9 mouse cellular contexts compared by ENCODE assay signal in genomic region chr13:6636976-6637375, GRCm38 (mm10). TPM values are rescaled to one million over a fixed set of nuclear protein-coding genes. Genes with fewer than 3 reads are reported as not detected.
DNase-seq lines count a peak whose midpoint lies in the region; ATAC-seq lines count a peak whose summit lies in the region.
"Had no signal": no experiment of that assay in that cellular context is flagged by ENCODE, and none has a peak within 500 bp of the region (broad histone marks: within the 10 kb centered on the region; RNA-seq: fewer than 3 reads in every experiment).

No protein-coding gene starts in this region.

- H3K27ac ChIP-seq in forebrain, embryonic 14.5 days (ENCODE audit: low read depth, low read length) = no peak overlapping the region
- no peak overlapping the region for H3K27ac ChIP-seq in forebrain, embryonic 11.5 days (ENCODE audit: low read depth, low read length)
- no peak overlapping the region for H3K27ac ChIP-seq in kidney, embryonic 14.5 days (ENCODE audit: low read depth, low read length)
- H3K27ac ChIP-seq in intestine, embryonic 16.5 days (ENCODE audit: low read length) = peak overlapping the region; percentile 91
- H3K27ac ChIP-seq in stomach, embryonic 16.5 days (ENCODE audit: low read length) = peak overlapping the region; percentile 27; the same call in 1 of the 2 replicates
- H3K27ac ChIP-seq: midbrain, embryonic 13.5 days had no signal

- 74% methylated on average over 4 of the region's 4 CpGs for WGBS in forebrain, embryonic 14.5 days
- WGBS in forebrain, embryonic 11.5 days = 93% methylated on average over 4 of the region's 4 CpGs
- 76% methylated on average over 4 of the region's 4 CpGs for WGBS in kidney, embryonic 14.5 days
- WGBS in intestine, embryonic 16.5 days = 71% methylated on average over 4 of the region's 4 CpGs
- 77% methylated on average over 4 of the region's 4 CpGs for WGBS in stomach, embryonic 16.5 days

- DNase-seq in forebrain, embryonic 14.5 days (ENCODE audit: low spot score) = no peak
- no peak for DNase-seq in forebrain, embryonic 11.5 days (ENCODE audit: low spot score)
- no peak for DNase-seq in kidney, postnatal 4 days
- no peak for DNase-seq in urinary bladder, postnatal 36 days (ENCODE audit: low spot score in 2 of 2)

- H3K4me2 ChIP-seq in forebrain, embryonic 14.5 days (ENCODE audit: low read length) = no peak overlapping the region
- H3K4me2 ChIP-seq in forebrain, embryonic 11.5 days (ENCODE audit: low read depth, low read length, severe bottlenecking) = no peak overlapping the region
- H3K4me2 ChIP-seq in kidney, embryonic 14.5 days (replicated peaks; ENCODE audit: low read depth, low read length) = no peak overlapping the region
- H3K4me2 ChIP-seq in intestine, embryonic 16.5 days (ENCODE audit: low read depth, low read length) = peak overlapping the region; percentile 1; the same call in 1 of the 2 replicates
- H3K4me2 ChIP-seq in stomach, embryonic 16.5 days (ENCODE audit: low read depth, low read length) = no peak overlapping the region
- H3K4me2 ChIP-seq: midbrain, embryonic 13.5 days had no signal

- no peak overlapping the region for H3K4me3 ChIP-seq in forebrain, embryonic 14.5 days (ENCODE audit: low read depth, low read length)
- no peak overlapping the region for H3K4me3 ChIP-seq in forebrain, embryonic 11.5 days (ENCODE audit: low read depth, low read length)
- no peak overlapping the region for H3K4me3 ChIP-seq in kidney, embryonic 14.5 days (ENCODE audit: low read length)
- no peak overlapping the region for H3K4me3 ChIP-seq in intestine, embryonic 16.5 days (ENCODE audit: low read length)
- H3K4me3 ChIP-seq in stomach, embryonic 16.5 days (replicated peaks; ENCODE audit: low read length) = no peak overlapping the region
- H3K4me3 ChIP-seq: midbrain, embryonic 13.5 days had no signal

- H3K9ac ChIP-seq in forebrain, embryonic 14.5 days (ENCODE audit: low read length) = no peak overlapping the region
- no peak overlapping the region for H3K9ac ChIP-seq in forebrain, embryonic 11.5 days (ENCODE audit: low read length)
- H3K9ac ChIP-seq in kidney, embryonic 14.5 days (ENCODE audit: low read depth, low read length) = no peak overlapping the region
- H3K9ac ChIP-seq in intestine, embryonic 16.5 days (ENCODE audit: low read depth, low read length) = no peak overlapping the region
- H3K9ac ChIP-seq in stomach, embryonic 16.5 days (ENCODE audit: low read length) = no peak overlapping the region
- H3K9ac ChIP-seq: midbrain, embryonic 13.5 days had no signal

- H3K9me3 ChIP-seq in forebrain, embryonic 14.5 days (replicated peaks; ENCODE audit: control insufficient read depth, low read length) = no peaks in the 10 kb centered on the region
- H3K9me3 ChIP-seq in forebrain, embryonic 11.5 days (ENCODE audit: control insufficient read depth, low read length) = no peaks in the 10 kb centered on the region
- H3K9me3 ChIP-seq in kidney, embryonic 14.5 days (ENCODE audit: control insufficient read depth, low read length) = no peaks in the 10 kb centered on the region
- no peaks in the 10 kb centered on the region for H3K9me3 ChIP-seq in intestine, embryonic 16.5 days (ENCODE audit: control insufficient read depth, low read length)
- H3K9me3 ChIP-seq in stomach, embryonic 16.5 days (replicated peaks; ENCODE audit: control insufficient read depth, low read length) = no peaks in the 10 kb centered on the region
- H3K9me3 ChIP-seq: midbrain, embryonic 13.5 days had no signal

- ATAC-seq in forebrain, embryonic 14.5 days = peak; percentile 13; the same call in 1 of the 2 replicates
- ATAC-seq in forebrain, embryonic 11.5 days (replicated peaks; ENCODE audit: low FRiP score) = no peak
- peak; percentile 43; the same call in 1 of the 2 replicates for ATAC-seq in kidney, embryonic 14.5 days (ENCODE audit: low FRiP score, low TSS enrichment)
- peak; percentile 24 for ATAC-seq in intestine, embryonic 16.5 days
- ATAC-seq in stomach, embryonic 16.5 days (ENCODE audit: insufficient read depth, low FRiP score) = no peak
- no peak for ATAC-seq in erythroid progenitor cell, adult 5-6 weeks (replicated peaks; ENCODE audit: low FRiP score, poor library complexity, severe bottlenecking)
- ATAC-seq: midbrain, embryonic 13.5 days had no signal

- no peaks in the 10 kb centered on the region for H3K36me3 ChIP-seq in forebrain, embryonic 14.5 days (ENCODE audit: control insufficient read depth, insufficient read depth, low read length)
- H3K36me3 ChIP-seq in forebrain, embryonic 11.5 days (ENCODE audit: control insufficient read depth, insufficient read depth, low read length) = no peaks in the 10 kb centered on the region
- H3K36me3 ChIP-seq in kidney, embryonic 14.5 days (ENCODE audit: control insufficient read depth, insufficient read depth, low read length) = no peaks in the 10 kb centered on the region
- no peaks in the 10 kb centered on the region for H3K36me3 ChIP-seq in intestine, embryonic 16.5 days (ENCODE audit: control insufficient read depth, insufficient read depth, low read length)
- no peaks in the 10 kb centered on the region for H3K36me3 ChIP-seq in stomach, embryonic 16.5 days (ENCODE audit: control insufficient read depth, insufficient read depth, low read length)
- H3K36me3 ChIP-seq: midbrain, embryonic 13.5 days had no signal

- H3K4me1 ChIP-seq in forebrain, embryonic 14.5 days (ENCODE audit: control insufficient read depth, insufficient read depth, low read length) = no peaks in the 10 kb centered on the region
- no peaks in the 10 kb centered on the region; the same call in 1 of the 2 replicates for H3K4me1 ChIP-seq in forebrain, embryonic 11.5 days (replicated peaks; ENCODE audit: control insufficient read depth, insufficient read depth, low read length)
- peaks cover 10% of the 10 kb centered on the region for H3K4me1 ChIP-seq in kidney, embryonic 14.5 days (ENCODE audit: control insufficient read depth, insufficient read depth, low read length)
- peaks cover 45% of the 10 kb centered on the region for H3K4me1 ChIP-seq in intestine, embryonic 16.5 days (ENCODE audit: control insufficient read depth, insufficient read depth, low read length)
- peaks cover 31% of the 10 kb centered on the region for H3K4me1 ChIP-seq in stomach, embryonic 16.5 days (ENCODE audit: control insufficient read depth, insufficient read depth, low read length)

- H3K27me3 ChIP-seq in forebrain, embryonic 14.5 days (replicated peaks; ENCODE audit: control insufficient read depth, insufficient read depth, low read length) = no peaks in the 10 kb centered on the region
- H3K27me3 ChIP-seq in forebrain, embryonic 11.5 days (ENCODE audit: control insufficient read depth, insufficient read depth, low read length) = no peaks in the 10 kb centered on the region
- H3K27me3 ChIP-seq in kidney, embryonic 14.5 days (ENCODE audit: control insufficient read depth, insufficient read depth, low read length) = no peaks in the 10 kb centered on the region
- no peaks in the 10 kb centered on the region for H3K27me3 ChIP-seq in intestine, embryonic 16.5 days (replicated peaks; ENCODE audit: control insufficient read depth, insufficient read depth, low read length)
- H3K27me3 ChIP-seq in stomach, embryonic 16.5 days (ENCODE audit: control insufficient read depth, insufficient read depth, low read length) = no peaks in the 10 kb centered on the region
- H3K27me3 ChIP-seq: midbrain, embryonic 13.5 days had no signal

RNA-seq across cellular contexts. Expression of gene Pfkp, which starts 11.6 kb away (rescaled TPM):
- polyA plus RNA-seq in forebrain, embryonic 14.5 days (2014; fragmentation: Nextera tagmentation; extraction: Ambion mirVana) = 66.2 and 114 TPM in 2 replicates
- 16.7 and 17.3 TPM in 2 replicates for polyA plus RNA-seq in forebrain, embryonic 11.5 days (2014; fragmentation: Nextera tagmentation; extraction: Ambion mirVana)
- polyA plus RNA-seq in kidney, embryonic 14.5 days (2014; fragmentation: Nextera tagmentation; extraction: Ambion mirVana) = 9.6 and 16.7 TPM in 2 replicates
- 121 and 130 TPM in 2 replicates for polyA plus RNA-seq in intestine, embryonic 16.5 days (2015; fragmentation: Nextera tagmentation; extraction: Ambion mirVana)
- 58.8 and 61.5 TPM in 2 replicates for polyA plus RNA-seq in stomach, embryonic 16.5 days (2015; fragmentation: Nextera tagmentation; extraction: Ambion mirVana)
- 7.9 and 14.7 TPM in 2 replicates for total RNA-seq in erythroid progenitor cell, adult 5-6 weeks (2015; ENCODE audit: low replicate concordance)
- 4.0 and 4.2 TPM in 2 replicates for total RNA-seq in erythroid progenitor cell, adult 5-6 weeks (2017; ENCODE audit: low replicate concordance)

Comparison
In these comparisons a context has a peak if more than half of its experiments do, and no peak if none do; other contexts are left out.
1. ATAC-seq: peak in forebrain, embryonic 14.5 days (single experiment), kidney, embryonic 14.5 days (single experiment) and intestine, embryonic 16.5 days (single experiment); none in forebrain, embryonic 11.5 days (single experiment), stomach, embryonic 16.5 days (single experiment) and erythroid progenitor cell, adult 5-6 weeks (single experiment).
2. H3K27ac ChIP-seq: peak in intestine, embryonic 16.5 days (single experiment) and stomach, embryonic 16.5 days (single experiment); none in forebrain, embryonic 14.5 days (single experiment), forebrain, embryonic 11.5 days (single experiment) and kidney, embryonic 14.5 days (single experiment).